Mouse (Mus musculus): Measurements from ENCODE around the gene Tmem178b.

The Tmem178b gene

DNA sequence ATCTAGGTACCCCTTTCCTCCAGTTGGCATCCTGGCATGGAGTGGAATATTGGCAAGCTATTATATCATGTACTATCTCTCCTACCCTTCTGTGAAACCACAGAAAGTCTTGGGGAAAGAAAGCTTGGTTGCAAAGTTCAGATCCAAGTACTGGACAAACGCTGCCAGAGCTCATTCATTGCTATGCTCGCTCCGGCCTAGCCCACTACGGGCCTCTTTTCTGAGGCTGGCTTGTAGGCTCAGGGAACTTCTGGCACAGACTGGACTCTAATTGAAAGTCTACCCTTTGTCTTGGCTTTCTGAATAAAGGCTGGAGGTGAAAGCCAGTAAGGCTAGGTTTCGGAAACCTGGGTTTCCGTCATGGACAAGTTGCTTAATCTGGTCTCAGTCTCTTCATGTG, 44.7 kb downstream of the Tmem178b start:
- DNase-seq (ENCODE audit: low spot score), result no peak

DNA sequence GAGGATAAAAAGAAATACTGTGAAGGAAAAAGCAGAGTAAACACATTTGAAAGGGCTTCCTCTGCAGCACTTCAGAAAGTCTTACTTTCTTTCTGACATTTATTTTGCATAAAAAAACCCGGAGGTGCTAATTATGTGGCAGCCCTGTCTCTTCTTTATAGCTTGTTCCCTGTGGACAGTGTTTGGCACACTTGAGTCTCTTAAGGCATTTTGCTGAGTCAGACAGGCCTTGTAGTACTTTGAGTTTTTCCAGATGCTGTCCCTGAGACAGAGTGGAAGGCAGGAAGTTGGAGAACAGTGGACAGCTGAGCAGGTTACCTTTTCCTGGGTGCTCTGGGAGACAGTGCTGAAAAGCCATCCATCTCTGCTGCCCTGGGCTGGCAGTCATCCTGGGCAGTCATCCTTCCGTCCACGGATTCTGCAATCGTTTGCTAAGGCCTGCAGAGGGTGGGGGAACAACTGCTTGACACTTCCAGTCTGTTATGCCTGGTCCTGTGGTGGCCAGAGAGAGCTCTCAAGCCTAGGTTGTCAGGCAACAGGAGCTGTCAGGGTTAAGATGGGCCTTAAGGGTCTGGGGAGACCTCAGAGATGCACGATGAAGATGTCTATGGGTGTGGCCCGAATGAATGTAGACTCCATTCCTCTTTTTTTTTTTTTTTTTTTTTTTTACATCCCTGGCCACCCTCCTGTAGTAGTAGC, 46.1 kb downstream of the Tmem178b start:
- no peak for DNase-seq (ENCODE audit: low spot score)

DNA sequence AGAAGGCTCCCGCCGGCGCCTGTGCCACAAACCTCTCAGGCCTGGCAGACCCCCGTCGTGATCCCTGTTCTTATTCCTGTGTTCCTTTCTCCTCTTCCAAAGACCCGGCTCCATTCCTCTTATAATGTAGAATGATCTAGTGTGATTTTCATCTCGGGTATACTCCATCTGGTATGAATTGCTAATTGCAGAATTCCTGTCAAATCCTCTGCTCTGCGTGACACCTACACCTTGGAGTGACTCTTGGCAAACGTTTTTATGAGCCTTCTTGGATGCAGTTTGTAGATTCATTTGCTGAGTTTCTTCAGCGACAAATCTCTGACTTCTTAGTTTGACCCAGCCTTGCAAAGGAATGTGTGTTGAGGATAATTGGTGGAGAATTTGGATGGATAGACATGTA, 53.4 kb downstream of the Tmem178b start:
- DNase-seq (ENCODE audit: low spot score), result no peak

DNA sequence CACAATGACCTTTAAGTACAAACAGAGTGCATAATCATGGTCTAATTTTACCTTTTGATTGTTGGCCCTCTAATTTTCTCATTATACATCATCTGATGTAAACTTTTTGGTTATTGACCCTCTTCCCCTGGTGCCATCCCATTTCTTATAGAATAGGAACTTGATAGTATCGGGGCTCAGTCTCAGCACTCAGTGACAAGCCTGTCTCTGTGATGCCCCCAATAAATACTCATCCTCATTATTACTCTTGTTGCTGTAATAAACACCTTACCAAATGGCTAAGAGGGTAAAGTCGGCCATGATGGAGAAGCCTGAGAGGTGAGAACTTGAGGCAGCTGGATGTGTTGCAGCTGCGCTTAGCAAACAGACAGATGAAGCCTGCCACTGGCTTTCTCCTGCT, 63.5 kb downstream of the Tmem178b start:
- no peak for DNase-seq (ENCODE audit: low spot score)

DNA sequence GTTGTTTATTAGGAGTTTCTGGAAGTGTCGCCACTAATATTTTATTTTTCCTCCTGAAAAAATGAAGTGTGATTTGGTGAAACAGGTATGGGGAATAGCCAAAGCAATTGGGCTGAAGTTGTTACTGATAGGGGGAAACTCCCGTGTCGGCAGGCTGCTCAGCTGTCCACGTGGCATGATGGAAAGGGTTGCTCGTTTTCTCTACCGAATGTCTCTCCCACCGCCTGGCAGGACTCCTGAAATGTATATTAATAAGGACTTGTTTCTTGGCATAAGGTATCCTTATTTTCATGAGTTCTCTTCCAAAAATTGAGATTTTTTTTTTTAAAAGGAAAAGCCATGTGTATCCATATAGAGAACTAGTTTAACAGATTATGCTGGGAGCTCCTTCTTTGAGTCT, 67.8 kb downstream of the Tmem178b start:
- DNase-seq (ENCODE audit: low spot score), result no peak

DNA sequence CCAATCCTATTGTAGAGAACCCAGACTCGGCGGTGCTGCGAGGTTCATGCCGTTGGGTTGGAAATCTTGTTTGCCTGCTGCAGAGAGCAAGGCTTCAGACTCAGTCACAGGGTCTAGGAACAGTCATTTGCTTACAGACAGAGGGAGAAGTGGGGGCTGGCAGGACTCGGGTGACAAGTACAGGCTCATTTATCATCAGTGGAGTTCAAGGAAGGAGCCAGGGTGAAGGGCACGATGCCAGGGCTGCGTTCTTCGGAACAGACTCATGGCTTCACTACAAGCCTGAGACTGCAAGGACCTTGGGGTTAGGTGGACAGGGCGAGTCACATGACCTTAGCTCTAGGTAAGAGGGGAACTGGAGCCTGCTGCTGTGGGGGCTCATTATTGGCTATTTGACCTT, 71.8 kb downstream of the Tmem178b start:
- no peak for DNase-seq (ENCODE audit: low spot score)

DNA sequence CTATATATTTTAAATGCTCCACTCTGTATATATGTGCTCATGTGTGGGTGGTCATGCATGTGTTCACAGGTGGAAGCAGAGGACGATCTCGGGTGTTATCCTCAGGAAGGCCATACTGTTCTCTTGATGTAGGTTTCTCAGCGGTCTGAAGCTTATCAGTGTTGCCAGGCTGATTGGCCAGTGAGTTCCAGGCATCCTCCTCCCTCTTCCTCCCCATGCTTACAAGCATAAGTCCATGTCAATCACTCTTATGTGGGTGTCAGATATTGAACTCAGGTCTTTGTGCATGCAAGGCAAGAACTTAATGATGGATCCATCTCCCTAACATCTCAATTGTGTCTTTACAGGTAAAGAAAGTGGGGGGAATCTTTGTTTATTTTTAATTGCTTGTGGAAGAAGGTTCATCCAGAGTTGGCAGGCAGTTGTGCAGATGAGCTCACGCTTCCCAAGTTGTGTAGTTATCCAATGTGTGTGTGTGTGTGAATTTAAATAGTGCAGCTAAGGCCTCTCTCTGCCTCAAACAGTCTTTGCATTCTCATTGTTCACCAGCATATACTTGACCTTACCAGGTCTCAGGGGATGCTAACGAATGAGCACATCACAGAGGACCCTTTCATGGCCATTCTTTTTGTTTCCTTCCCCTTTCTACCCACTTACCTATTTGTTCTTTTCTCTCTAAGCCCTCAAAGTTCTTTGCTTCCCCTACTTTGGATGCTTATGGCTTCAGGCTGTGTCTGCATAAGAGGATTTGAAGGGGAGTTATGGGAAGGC, 72.8 kb downstream of the Tmem178b start:
- no peak for DNase-seq (ENCODE audit: low spot score)

DNA sequence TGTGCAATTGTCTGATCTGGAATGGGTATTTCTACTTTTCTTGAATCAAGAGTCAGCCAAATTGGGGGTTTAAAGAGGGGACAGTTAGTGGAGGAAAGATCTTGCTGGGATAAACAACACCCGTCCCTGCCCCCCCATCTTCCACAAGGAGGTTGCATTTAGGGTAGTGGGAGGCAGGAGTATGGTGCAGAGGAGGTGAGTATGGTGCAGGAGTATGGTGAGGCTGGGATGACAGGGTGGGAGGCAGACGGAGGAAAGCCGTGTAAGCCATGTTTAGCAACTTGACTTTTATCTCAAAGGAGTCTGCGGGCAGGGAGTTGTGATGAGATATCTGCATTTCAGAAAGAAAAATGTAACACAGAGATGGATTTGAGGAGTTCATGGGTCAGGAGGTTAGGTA, 73.5 kb downstream of the Tmem178b start:
- no peak for DNase-seq (ENCODE audit: low spot score)

DNA sequence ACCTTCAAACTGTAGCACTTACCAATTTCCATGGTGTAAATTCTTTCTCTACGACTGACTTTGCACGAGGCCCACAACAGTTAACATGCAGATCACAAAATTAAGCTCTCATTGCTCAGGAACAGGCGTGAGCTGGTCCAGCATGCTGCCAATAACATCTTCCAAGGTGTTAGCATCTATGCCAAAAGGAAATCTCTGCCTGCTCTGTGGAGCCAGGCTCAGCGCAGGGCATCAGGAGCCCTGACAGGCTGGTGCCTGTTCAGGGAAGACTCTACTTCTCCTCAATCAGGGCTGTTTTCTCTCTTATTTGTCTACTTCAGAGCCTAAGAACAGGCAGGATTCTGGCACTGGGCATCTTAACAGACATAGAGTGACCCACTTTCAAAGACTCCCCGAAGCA, 80.9 kb downstream of the Tmem178b start:
- no peak for DNase-seq (ENCODE audit: low spot score)

DNA sequence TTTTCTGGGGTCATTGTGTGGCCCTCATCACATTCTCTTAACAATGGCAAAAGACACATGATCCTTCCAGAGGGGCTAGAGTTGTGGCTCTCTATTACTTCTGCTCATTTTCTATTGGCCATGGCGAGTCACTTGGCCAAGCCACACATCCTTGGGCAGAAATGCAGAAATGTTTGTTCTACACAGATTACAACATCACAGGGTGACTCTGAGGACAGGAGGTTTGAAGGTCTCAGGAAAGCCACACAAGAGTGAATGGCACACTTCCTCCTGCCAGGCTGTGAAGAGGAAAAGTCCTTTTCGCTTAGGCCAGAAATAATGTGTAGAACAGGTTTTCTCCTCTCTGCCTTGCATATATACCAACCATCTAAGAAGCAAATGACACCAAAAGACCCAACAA, 82.1 kb downstream of the Tmem178b start:
- DNase-seq (ENCODE audit: low spot score), result no peak

DNA sequence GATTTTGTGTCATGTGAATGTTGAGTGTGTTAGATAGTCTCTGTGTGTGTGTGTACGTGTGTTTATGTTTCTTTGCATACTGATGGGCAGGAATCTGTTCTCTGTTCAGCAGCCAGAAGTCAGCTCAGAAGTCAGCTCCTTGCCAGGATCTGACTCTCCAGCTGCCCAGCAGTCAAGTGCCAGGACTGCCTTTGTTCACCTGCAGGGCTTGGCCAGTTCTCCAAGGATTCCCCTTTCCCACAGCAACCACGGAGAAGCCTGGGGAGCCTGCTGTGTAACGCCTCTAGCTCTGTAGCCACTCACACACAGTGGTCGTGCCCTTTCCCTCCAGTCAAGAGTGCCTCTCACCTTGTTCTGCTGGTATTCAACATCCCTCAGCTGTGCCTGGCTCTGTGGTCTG, 91.5 kb downstream of the Tmem178b start:
- no peak for DNase-seq (ENCODE audit: low spot score)

DNA sequence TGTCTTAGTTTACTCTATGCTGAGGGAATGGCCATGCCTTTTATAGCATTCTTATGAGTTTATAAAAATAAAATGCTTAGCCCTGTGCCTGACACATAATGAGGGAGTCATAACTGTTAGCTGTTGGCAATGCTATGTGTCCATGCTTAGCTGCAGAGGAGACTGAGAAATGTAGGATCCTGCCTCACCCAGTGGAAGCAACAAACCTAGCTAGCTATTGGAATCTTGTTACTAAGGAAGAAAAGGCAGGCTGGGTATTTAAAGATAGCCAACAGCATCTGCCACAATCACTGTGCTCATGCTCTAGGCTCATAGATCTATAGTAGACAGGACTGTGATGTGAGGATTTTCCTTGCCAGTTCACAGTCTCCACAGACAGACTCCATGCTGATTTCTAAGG, 97.2 kb downstream of the Tmem178b start:
- DNase-seq (ENCODE audit: low spot score), result no peak

DNA sequence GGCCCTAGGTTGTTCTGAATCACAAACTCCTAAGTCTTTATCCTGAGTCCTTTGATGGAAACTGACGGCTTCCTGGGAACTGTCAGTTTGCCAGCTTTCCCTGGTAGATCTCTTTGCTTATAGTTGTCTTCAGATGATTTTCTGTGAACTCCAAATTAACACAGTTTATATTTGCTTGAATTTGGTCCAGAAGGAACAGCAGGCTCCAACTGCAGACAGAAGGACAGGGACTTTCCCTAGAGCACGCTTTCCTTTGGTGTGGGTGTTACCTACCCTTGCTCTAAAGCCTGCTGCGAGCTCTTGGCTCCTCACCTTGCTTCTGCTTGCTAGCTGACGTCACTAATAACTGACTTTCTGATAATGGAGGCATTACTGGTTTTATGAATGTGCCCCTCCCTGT, 105.9 kb downstream of the Tmem178b start:
- no peak for DNase-seq (ENCODE audit: low spot score)

DNA sequence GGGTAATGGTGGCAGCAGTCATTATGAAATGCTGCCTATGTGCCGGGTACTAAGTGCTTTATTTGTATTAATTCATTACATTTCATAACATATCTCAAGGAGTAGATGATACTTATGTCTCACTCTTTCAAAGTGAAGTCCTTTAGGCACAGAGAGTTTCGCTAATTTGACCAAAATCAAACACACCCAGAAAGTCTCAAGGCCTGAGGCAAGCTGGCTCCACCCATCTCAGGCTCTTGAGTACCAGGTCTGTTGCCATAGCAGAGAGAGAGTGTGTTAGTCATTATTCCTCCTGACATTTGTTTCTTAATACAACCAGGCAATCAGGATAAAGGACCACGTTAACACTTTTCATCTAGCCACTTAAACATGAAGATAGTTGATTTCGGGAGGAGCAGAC, 117.7 kb downstream of the Tmem178b start:
- no peak for DNase-seq (ENCODE audit: low spot score)

DNA sequence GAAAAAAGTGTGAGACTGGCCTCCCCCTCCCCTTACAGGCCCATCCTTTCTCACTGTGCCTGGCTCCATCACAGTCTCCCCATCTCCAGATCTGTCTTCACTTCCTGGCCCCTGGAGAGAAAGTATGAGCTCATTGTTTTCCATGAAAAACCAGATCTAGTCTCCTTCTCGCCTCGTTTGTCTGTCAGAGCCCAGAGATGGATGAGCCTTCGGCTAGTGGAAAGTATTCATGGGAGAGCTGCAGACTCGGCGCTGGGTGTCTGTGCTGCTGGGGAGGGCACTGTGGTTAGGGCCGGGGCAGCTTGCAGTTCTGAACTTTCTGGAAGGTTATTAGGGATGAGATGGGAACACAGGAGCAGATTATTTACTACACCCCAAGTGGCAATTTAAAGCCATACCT, 118.9 kb downstream of the Tmem178b start:
- no peak for DNase-seq (ENCODE audit: low spot score)

DNA sequence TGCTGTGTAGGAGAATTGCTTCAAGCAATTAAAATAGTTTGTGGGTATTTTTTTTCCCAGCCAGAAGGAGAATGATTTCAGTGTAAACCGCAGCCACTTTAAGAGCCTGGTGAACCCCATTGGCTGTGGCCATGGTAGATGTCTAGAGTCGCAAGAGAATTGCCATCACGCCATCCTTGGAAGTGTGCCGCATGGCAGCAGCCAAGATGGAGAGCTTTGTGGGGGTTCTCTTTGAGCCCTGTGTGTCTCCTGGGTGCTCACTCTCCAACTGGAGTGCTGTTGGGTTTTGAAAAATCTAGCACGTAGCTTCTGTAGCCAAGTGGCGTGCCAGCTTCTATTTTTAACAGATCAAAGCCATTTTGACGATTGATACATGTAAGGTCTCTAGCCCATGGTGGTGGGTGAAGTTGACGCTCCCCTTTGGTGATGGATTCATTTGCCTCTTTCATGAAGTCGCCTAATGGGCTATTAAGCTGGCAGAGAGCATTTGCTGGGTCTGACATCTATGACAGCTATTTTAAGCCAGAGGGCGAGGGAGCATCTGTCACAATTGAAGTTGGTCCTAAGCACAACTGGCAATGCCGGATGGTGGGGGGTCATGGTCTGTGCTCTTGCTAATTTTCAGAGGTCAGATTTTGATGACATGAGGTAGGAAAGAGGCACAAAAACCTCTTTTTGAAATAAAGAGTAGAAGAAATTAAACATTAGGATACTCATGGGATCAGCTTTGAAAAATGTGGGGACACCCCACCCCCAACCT, 133.1 kb downstream of the Tmem178b start:
- no peak for DNase-seq (ENCODE audit: low spot score)

DNA sequence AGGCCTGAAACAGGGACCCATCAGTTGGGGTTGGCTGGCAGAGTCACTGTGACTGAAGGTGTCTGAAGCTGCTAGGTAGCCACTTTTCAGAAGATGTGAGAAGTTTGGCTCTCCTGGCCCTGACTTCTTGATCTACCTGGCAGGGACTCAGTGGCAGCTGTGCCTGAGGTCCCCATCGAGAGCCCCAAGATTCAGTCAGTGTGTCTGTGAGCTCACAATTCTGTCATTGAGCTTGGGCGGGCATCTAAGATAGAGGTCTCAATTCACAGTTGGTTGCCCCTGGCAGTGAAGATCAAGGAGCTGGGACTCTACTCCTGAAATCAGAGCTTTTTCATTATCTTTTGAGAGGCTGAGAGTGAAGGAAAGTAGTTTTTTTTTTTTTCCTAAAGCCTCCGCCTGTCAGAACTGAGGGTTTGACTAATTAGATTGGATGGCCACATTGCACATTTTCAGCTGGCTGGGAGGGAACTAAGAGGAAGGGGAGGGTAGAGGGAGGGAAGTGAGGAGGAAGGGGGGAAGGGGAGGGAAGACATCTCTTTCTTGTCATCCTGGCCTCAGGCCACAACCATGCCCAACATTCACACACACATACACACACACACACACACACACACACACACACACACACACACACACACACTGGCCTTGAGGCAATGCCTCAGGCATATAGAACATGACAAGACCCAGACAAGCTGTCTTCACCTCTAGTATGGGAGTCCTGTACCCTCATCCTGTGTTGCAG, 135.3 kb downstream of the Tmem178b start:
- no peak for DNase-seq (ENCODE audit: low spot score)

DNA sequence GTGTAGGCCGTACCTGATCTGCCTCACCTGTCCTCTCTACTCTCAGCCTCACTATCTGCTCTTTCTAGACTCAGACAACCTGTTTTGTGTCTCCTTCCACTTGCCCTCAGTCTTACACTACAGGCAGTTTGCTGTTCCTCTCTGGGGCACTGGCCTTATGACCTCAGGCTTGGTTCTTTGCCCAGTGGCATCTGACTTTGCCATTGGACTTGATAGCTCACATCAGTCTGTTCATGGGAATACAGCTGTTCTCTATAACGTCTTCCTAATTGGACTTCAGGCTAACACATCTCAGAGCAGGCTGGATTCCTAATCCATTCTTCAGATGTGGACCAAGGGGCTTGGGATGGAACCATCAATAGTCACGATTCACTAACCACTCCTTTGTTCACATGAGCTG, 136.6 kb downstream of the Tmem178b start:
- no peak for DNase-seq (ENCODE audit: low spot score)

DNA sequence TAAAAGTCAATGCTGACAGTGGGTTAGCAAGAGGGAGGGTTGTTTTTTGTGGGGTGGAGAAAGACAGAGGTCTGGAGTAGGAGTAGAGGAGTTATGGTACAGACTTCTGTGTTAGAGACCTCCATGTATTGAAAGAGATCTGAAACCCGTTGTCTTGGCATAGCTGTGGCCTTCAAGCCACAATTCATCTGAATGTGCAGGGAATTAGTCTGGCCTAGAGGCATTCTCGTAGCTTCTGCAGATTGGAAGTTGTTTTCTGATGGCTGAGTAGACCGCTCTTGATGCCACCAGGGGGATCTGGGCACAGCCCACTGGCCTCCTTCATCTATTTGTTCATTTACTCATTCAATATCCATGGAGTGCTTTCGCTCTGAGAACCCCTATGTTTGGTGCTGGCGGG, 138.0 kb downstream of the Tmem178b start:
- DNase-seq (ENCODE audit: low spot score), result no peak

DNA sequence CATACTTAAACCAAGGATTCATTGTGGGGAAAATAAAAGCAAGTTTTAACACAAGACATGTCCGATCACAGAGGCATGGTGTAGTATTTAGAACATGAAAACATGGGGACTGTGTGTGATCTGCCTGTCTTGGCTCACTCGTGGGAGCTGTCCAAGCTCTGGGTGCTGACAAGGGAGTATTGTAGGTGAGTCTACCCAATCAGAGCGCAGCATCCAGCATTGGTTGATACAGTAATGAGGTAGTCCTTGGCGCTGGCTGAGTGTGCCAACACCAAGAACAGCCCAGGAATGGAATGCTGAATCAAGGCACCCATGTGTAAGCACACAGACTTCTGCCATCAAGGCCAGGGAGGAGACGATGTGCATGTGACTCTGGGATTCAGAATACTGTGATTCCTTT, 138.5 kb downstream of the Tmem178b start:
- DNase-seq (ENCODE audit: low spot score), result no peak

DNA sequence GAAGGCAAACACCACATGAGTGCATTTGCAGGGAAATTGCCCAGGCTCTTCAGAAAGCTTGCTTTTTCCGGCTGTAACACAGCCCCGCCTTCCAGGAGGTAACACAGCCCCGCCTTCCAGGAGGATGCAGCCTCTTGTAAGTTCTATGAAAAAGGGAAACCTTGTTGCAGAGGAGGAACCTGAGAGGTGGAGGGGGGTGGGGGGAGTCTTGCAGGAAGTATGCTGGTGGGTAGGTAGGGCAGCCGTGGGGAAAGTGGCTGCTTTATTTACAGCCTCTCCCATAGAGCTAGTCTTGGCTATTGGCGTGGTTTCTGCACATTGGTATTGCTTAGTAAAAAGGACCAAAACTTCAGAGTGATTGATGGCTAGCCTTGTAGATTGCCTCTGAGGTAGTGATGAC, 140.3 kb downstream of the Tmem178b start:
- DNase-seq (ENCODE audit: low spot score), result no peak

DNA sequence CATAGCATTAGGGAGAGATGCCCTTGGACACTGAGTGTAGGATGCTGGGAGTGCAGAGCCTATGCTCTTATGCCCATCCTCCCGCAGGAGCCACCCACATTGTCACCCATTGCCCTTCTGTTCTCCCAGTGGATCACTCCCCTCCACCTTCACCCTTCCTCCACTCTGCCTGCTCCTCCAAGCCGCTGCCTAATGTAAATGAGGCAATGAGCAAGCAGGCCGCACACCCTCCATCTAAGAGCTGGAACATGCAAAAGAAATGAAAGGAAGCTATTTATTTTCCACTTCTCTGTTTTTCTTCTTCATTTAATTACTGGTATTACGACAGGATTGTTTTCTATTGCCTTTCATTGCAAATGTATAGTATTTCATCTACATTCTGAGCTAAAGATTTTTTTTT, 142.1 kb downstream of the Tmem178b start:
- DNase-seq (ENCODE audit: low spot score), result no peak

Measured in left cerebral cortex, adult 11 months (tissue).